Mouse (Mus musculus): ENCODE measurements around the gene Hmgcr.
"Not testable (repeated sequence)": the region's sequence is repeated elsewhere in the genome, so short reads cannot be mapped to it uniquely, and the experiment has no call there.

The Hmgcr gene

DNA sequence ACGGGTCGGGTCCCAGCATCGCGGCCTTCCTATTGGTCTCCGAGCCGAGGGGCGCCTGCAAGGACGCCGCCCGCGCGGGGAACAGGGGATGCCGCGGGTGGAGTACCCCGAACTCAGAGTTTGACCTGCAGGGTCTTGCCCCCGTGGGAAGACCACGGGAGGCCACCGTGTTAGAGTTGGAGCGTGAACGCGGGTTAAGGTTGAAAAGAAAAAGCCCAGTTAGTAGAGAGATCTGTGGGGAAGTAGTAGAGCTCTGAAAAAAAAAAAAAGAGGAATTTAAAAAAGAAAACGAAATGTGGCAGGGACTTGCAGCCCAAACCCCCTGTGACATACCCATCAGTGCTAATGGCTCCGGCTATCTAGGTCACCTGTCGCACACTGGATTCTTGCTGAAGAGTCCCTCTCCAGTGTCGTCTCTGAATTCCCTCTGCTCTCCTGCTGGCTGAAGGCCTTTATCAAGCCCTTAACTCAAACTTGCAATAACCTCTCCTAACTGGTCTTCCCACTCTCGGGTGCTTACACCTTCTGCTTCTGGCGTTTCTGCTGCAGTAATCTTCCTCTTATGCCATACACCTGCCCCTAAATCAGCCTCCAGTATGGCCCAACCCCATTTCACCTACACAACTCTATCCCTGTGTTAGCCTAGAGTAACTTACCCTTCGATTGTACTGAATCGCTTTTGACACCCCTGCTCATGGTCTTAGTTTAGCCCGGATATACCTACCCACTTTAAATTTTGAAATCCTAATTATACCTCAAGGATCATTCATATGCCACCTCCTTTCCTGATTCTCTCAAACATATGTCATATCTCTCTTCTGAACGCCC is 556 bp upstream of the Hmgcr start:
- DNase-seq (ENCODE audit: low spot score): no peak

DNA sequence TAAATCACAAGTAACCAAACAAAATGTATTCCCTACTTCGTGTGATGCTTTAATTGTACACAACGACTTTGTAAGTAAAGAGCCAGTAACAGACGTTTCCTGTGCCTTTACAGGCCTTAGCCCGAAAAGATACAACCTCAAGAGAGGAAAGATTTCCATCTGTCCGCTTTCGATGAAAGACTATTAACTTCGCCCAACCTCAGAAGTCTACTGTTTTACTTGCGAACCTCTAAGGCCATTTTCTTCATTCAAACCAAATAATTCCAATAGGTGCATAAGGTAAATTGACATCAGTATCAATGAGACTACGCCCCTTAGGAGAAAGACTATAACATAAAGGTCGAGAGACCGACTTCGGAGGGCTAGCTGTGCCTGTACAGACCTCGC is 724 bp downstream of the Hmgcr start:
- DNase-seq (ENCODE audit: low spot score): no peak

DNA sequence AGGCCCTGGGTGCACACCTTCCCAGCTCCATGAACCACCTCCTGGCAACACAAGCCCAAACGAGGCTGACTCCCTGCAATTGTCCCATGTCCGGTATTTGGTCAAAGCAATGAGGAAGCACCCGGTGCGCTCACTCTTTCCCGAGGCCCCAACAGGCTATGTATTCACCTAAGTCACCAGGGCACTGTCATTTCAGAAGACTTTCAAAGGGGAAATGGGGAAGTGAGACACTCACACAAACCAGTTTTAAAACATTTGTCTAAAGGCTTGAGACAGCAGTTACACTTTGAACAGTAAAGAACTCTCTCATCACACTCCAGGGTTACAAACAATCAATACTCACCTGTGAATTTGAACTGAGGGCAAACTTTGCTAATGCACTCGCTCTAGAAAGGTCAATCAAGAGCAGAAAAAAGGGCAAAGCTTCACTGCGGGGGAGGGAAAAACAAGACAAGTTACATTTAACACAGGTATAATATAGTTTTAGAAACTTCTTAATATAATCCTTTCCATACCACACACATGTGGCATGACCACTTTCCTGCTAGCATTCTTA is 6.2 kb downstream of the Hmgcr start:
- no peak for DNase-seq (ENCODE audit: low spot score)

DNA sequence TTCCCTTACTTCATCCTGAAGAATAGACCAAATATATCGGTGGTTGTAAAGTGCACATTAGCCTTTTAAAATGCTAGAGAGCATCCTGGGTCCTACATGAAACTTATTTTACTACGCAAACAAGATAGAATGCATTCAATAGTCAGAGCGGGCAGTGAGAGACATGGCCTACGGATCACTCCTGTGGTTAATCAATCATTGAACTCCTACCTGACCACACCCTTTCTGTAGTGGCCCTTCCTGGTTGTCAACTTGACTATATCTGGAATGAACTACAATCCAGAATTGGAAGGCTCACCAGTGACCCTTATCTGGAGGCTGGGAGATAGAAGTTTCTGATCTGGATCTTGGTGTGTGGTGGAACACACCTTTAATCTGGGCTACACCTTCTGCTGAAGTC is 7.6 kb downstream of the Hmgcr start:
- DNase-seq (ENCODE audit: low spot score): not testable (repeated sequence)

DNA sequence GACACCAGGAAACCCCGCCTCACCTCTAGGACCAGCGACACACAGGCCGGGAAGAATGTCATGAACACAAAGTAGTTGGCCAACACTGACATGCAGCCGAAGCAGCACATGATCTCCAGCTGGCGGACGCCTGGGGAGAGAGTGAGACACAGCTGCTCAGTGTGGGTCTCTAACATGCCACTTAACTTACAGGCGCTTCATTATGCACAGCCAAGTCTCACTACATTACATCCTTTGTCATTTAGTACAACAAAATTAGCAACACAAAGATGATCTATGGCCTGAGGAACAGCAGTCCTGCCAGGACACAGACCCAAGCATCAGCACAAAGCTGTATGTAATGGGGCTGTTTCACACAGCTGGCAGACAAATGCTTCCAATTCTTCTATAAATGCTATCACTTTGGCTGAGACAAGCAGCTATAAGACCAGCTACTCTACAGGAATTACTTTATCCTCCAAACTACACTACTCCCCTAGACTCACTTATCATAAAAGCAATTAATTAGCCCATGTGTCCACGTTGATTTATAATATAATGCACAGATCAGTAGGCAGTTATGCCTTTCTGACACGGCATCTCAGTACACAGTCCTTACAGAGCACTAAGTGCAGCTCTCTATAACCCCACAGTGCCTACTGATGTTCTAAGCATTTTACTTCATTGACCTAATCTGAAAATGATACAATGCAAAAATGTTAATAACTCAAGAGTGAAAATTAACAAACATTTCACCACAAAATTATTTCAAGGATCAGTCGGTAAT is 10.5 kb downstream of the Hmgcr start:
- DNase-seq (ENCODE audit: low spot score): no peak

DNA sequence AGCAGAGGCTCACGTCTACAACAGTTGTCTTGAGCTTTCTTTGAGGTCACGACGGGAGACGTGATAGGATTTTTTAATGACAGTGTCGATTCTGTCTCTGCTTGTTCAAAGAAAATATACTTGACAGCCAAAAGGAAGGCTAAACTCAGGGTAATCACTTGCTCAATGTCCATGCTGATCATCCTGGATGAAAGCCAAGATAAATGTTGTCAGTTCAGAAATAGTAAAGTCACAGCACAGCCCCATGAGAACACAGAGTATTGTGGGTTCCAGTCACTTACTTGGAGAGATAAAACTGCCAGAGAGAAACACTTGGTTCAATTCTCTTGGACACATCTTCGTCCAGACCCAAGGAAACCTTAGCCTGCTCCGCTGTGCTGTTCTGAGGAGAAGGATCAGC is 11.8 kb downstream of the Hmgcr start:
- no peak for DNase-seq (ENCODE audit: low spot score)

DNA sequence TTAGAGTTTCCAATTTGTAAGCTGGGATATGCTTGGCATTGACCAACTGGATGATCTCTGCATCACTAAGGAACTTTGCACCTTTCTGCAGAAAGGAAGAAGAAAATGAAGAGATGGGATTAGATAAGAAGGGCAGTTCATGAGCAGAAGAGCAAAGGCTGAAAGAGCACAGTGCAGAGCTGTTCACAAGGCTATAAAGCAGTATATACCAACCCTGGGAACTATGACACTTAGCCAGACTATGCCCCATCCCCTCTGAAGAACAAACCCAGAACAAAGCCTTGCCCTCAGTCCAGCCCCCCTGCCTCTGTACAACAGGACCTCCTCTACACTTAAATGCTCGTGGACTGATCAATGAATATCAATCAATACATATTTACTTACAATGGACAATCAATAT is 14.1 kb downstream of the Hmgcr start:
- DNase-seq (ENCODE audit: low spot score): no peak

DNA sequence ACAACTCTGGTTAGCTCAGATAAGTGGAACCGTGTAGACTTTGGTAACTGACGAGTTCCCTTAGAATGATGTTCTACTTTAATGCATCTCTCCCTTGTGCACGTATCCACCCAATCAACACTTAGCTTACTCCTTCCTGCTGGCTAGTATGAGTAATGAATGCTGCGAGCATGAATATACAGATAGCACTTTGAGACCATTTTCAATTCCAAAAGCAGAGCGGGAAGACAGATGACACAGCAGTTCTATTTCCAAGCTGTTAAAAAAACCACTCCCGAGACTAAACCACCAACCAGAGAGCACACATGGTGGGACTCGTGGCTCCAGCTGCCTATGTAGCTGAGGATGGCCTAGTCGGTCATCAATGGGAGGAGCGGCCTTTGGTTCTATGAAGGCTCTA is 17.7 kb downstream of the Hmgcr start:
- DNase-seq (ENCODE audit: low spot score): no peak

DNA sequence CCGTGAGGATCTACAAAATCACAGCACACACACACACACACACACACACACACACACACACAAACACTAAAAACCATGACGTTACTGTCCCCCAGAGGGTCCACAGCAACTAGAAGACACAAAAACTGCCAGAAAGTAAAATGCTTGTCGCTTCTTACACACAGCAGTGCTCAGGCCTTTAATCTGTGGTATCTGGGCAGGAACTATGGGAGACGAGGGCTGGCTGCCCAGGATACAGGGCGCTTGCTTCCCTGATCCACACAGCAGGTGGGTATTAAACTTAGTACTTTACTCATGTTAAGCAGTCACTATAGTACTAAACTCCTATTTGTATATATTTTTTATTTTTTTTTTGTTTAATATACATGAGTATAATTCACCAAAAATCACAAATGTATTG is 24.9 kb downstream of the Hmgcr start:
- DNase-seq (ENCODE audit: low spot score): no peak

DNA sequence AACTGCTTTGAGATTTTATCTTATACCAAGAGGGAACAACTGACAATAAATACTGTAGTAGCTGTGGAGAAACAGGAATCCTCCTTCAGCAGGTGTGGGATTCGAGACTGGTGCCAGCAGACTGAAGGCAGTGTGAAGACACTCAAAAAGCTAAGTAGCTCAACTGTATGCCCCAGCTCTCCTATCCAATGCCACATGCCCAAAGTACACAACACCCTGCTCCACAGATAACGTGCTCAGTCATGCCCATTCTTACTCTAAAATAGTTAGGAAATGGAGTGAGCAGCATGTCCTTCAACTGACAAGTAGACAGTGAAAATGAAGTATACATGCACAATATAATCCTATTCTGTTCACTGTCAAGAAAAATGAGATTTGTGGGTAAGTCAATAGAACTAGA is 26.6 kb downstream of the Hmgcr start:
- DNase-seq (ENCODE audit: low spot score): no peak

DNA sequence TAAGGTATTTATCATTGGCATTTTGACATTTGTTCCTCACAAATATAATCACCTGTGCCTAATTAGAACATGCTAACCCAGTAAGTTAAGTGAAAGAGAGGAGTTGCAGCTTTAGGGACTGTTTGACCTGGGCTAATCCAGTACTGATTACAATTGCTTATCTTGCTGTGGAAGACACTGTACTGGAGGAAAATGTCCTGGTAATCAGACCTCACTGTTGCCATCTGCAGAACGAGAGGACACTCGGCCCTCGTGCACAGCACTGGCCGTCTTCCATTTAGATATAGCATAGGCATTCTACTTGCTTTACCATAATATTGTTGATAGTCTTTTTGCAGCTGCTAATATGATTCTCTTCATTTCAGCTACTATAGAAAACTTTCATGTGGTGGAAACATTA is 40.3 kb downstream of the Hmgcr start:
- DNase-seq (ENCODE audit: low spot score): no peak

DNA sequence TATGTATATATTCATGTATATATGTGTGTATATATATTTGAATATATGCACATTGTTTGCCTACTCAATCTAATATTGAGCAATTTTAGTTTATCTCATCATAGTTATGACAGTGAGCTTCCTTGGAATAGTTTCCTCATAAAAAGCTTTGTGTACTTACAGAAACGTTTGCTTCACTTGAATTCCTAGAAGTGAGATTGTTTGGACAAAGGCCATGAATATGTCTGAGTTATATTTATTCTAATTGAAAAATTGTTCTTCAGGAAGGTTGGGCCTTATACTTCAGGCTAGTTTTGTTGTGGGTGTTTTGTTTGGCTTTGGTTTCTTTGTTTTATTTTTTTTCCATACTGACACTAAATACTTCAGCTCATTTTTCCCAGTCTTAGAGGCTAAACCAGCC is 49.8 kb downstream of the Hmgcr start:
- no peak for DNase-seq (ENCODE audit: low spot score)

DNA sequence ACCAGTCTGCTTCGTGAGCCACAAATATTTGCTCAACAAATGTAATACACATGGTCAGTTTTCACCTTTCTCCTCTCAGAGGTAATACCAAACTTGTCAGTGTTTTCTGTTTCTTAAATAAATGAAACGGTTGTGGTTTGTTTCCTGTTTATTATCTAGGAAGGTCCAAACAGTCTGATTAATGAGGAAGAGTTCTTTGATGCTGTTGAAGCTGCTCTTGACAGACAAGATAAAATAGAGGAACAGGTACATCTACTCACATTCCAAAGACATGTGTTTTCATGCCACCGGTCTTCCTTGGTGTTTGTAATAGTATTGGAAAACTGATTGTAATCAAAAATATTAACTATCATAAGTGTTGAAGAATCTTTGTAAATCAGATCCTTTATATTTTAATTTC is 56.1 kb downstream of the Hmgcr start:
- DNase-seq (ENCODE audit: low spot score): no peak

DNA sequence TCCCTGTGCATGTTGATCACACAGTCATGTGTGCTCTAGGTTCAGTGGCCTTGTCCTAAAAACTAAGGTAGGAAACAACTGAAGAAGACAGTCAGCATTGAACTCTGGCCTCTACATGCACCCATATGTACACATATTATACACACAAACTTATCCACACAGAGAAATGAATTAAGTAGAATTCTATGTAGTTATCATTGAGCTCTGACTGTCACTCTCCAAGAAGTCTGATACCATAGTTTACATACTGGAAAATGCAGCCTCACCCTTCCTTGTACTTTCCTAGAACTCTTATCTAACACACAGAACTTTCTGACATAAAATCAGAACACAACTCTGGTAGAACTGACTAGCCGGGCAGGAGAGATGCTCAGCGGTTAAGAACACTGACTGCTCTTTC is 66.5 kb downstream of the Hmgcr start:
- no peak for DNase-seq (ENCODE audit: low spot score)

DNA sequence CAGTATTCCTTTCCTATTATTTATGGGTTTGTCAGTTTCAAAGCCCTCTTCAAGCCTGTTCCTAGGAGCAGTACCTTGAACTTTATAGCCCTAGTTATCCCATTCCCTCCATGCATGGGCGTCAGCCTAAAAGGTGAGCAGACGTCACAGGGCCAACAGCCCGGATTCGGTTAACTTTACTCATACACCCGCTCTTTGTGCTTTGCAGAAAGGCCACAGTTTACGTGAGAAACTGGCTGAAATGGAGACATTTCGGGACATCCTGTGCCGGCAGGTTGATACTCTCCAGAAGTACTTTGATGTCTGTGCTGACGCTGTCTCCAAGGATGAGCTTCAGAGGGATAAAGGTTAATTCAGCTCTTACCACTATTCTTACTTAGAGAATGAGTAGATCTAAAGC is 71.6 kb downstream of the Hmgcr start:
- DNase-seq (ENCODE audit: low spot score): no peak

Data from T-cell, adult 2 months (primary cell).